Mouse (Mus musculus): ENCODE measurements at regions not wholly inside any gene's neighbourhood (a gene's known extent, or its start where the extent isn't known, plus 50 kb on each side); places are given as distances from the start of the nearest gene placed in this dataset.

- DNase-seq (ENCODE audit: low spot score): no peak
These were observed 168.4 kb downstream of the B3gnt2 start for GRCm38 (mm10) chr11:22692281-22692857.

GRCm38 (mm10) chr11:22692941-22693341 lies 167.8 kb downstream of the B3gnt2 start:
- no peak for DNase-seq (ENCODE audit: low spot score)

- DNase-seq (ENCODE audit: low spot score): no peak
These were observed 167.4 kb downstream of the B3gnt2 start for GRCm38 (mm10) chr11:22693376-22693775.

GRCm38 (mm10) chr11:22693984-22694383 lies 166.8 kb downstream of the B3gnt2 start:
- DNase-seq (ENCODE audit: low spot score): no peak

GRCm38 (mm10) chr11:22694829-22695228 lies 165.9 kb downstream of the B3gnt2 start:
- DNase-seq (ENCODE audit: low spot score): no peak

GRCm38 (mm10) chr11:22695237-22695636 lies 165.5 kb downstream of the B3gnt2 start:
- DNase-seq (ENCODE audit: low spot score): no peak

GRCm38 (mm10) chr11:22698057-22698941 lies 162.5 kb downstream of the B3gnt2 start:
- DNase-seq (ENCODE audit: low spot score): no peak

- DNase-seq (ENCODE audit: low spot score): no peak
These were observed 154.7 kb downstream of the B3gnt2 start for GRCm38 (mm10) chr11:22706082-22706481.

Data from ovary, postnatal 14 days (tissue).